Mouse (Mus musculus) adrenal gland, postnatal 36 days (tissue): ENCODE data around the gene Zfp790. TPM values are rescaled to one million over a fixed set of nuclear protein-coding genes. Genes with fewer than 3 reads are reported as not detected.

Experiments
- DNase-seq, 2 experiments: peaks; one replicate each; pipeline ENCODE4 v3.0.0; 2021; ENCODE audit warnings: mixed read lengths in 1 of 2
- long read RNA-seq, 2 experiments: library from polyadenylated mRNA; stranded (forward); transcript quantifications; one replicate each; pipeline ENCODE4 v2.0.0; 2021; ENCODE audit warnings: borderline sequencing depth in 2 of 2
- total RNA-seq, 2 experiments: library from RNA; stranded (reverse); gene quantifications; 2 replicates each; pipeline ENCODE4 v1.2.3; 2021

Zfp790 gene
- total RNA-seq = 10 to 100 TPM; 15.6 to 16.0 TPM
- long read RNA-seq, experiment 1, transcript Zfp790-201 (5 exons, 3,376 nt) = major isoform, 5 of 8 reads
- long read RNA-seq, experiment 1, partial matches to known transcripts = 2 of 8 reads
- long read RNA-seq, experiment 1, other reads (novel, unspliced or antisense) = 0 of 8 reads
- long read RNA-seq, experiment 2, partial matches to known transcripts = 0 of 1 reads
- long read RNA-seq, experiment 2, other reads (novel, unspliced or antisense) = 1 of 1 reads

DNA sequence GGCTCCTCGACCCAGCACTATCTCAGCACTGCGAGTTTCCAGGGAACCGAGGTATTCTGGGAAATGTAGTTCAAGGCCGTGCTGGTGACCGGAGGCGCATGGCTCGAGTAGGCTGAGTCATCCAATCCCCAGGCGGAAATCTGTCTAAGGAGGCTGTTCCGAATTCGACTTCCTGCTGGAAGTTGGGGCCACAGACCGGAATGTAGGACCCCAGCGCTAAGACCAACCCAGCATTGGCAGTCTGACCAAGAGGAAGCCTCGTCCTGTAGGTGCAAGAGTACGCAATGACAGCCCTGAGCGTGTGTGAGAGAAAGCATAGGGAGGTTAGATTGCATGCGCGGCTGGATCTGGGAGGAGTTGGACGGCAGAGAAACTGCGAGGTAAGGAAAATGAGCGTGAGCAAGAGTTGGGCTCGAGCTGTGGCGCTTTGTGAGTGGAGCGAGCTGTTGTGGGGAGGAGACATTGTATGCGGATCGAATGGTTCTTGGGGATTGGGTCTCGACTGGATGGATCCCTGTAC lies at the start of gene Zfp790:
Gene Zfp790, plus strand, starts transcription at position 205 of the 520 bp plus-strand sequence.
- DNase-seq = peak; percentile 90 to 91

DNA sequence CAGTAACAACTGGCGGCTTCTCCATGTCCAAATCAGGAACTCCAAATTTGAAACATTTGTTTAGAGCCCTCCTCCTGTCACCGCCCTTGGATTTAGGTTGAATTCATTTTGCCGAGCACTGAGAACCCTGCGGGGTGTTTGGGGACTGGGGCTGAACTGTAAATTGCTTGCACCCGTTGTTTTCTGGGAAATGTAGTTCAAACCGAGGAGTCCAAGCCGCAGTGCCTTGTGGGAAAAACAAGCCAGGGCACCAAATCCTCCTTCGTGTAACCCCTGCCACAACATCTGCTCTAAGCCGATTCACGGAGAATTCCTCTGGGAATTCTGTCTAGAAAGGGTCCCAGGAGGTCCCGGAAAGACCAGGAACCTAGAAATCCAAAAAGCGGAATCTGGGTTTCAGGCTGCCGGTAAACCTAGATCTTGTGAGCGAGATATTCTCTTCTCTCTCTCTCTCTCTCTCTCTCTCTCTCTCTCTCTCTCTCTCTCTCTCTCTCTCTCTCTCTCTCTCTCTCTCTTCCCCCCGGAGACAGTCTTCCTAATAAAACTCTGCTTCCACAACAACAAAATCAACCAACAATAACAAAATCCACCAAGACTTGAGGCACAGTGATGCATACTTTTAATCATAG lies 48.7 kb upstream of the Zfp790 start:
- peak; percentile 83 to 87 for DNase-seq

DNA sequence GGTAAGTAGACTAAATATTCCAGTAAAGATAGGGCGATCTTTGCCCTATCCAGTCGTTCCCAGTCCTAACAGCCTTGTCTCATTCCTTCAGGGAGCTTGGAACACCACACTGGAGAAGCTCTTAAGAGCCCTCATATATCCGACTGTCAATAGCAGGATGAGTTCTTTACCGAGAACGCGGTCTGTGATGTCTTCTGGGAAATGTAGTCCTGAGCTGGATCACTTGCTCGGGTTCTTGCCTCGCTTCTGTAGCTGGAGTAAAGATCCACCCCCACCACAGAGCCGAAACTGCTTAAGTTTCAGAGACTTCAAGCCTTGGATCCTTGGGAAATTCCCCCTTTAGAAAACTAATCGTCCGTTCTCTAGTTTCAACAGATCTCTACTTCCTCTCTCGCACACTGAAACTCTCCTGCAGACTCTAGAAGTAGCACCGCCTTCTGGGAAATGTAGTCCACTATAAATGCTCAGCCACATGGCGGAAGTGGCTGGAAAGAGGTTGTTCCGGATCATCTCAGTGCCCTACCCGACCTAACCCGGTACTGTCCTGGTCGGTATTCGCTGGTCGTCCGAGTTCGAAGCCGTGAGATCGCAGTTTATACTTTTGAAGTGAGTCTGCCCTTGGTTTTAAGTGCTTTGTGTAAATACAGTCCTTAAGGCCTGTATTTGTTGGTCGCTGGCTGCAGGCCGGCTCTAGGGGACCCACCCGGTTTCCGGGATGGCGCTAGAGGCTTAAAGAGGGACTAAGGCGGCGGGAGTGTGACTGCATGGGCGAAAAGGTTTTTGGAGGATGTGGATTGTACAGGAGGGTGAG lies 47.6 kb upstream of the Zfp790 start, which contains the start of gene Zfp84:
Gene Zfp84, plus strand, starts transcription at position 463 of the 811 bp plus-strand sequence.
- DNase-seq = peak; percentile 86 to 87

DNA sequence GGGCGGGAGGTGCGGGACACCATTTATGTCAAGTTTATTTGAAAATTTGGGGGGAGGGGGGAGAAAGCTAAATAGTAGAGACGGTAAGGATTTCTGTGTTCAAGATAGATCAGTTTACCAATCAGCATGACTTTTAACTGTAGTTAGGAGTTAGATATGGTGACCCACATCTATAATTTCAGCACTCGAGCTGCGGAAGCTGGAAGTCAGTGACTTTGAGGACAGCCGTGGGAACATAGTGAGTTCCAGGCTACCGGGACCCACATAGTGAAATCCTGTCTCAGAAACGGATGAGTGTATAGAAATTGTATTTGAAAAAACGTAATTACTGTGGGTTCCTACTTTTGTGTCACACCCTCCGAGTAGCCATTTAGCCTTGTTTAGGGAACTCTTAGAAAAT lies 46.9 kb upstream of the Zfp790 start:
- DNase-seq = no peak

DNA sequence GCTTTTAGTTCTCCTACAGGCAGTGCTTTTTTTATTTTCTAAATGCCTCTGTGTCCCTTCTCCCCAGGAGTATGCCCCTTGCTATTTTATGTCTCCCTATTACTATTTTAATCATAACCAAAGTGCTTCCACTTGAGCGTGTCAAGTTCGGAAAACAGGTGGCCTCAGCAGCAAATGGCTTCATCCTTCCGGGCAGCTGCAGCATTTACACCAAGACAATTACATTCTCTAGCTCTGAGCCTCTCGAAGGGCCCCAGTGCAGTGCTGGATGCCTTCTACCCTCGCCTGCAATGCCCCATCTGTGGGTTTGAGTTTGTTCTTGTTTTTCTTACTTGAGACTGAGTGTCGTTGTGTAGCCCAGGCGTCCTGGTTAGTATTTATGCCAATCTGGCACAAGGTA lies 42.4 kb upstream of the Zfp790 start:
- no peak for DNase-seq

DNA sequence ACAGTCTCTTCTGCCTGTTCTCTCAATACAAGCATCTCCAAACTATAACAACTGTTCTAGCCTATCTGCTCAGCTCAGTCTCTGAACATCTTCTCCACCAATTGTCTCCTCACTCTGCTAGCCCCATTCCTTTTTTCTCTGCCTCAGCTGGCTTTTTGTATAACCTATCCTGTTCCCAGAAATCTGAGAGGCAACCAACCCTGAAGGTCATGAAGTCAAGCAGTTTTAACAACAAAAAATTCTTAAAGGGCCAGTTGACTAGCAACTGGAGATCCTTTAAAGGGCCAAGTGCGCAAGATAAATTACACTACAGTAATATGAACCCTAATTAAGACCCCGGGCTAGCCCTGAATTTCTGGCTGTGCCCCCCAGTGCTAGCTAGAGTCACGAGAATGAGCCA lies 41.5 kb upstream of the Zfp790 start:
- DNase-seq = no peak

DNA sequence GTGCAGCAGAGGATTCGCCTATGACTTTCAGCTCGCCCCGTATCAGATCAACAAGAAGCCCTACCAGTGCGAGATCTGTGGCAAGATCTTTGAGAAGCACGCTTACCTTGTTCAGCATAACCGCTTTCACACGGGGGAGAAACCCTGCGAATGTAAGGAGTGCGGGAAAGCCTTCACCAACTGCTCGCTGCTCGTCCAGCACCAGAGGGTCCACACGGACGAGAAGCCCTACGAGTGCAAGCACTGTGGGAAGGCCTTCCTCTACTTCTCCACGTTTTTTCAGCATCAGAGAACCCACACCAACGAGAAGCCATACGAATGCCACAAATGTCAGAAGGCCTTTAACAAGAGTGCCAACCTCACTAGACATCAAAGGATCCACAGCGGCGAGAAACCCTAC lies 39.3 kb upstream of the Zfp790 start:
- no peak for DNase-seq

DNA sequence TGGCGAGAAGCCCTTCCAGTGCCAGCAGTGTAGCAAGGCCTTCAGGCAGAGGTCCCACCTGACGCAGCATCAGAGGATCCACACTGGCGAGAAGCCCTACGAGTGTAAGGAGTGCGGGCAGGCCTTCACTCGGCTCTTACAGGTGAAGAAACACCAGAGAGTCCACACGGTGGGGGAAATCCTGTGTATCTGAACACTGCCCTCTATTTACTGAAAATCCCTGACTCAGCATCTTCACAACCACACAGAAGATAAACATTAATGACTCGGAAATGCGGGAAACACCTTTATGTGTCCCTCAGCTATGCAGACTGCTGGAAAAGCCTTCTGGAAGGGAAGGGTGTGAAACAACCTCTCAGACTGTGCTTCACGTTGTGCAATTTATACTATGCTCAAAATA lies 38.5 kb upstream of the Zfp790 start:
- no peak for DNase-seq

DNA sequence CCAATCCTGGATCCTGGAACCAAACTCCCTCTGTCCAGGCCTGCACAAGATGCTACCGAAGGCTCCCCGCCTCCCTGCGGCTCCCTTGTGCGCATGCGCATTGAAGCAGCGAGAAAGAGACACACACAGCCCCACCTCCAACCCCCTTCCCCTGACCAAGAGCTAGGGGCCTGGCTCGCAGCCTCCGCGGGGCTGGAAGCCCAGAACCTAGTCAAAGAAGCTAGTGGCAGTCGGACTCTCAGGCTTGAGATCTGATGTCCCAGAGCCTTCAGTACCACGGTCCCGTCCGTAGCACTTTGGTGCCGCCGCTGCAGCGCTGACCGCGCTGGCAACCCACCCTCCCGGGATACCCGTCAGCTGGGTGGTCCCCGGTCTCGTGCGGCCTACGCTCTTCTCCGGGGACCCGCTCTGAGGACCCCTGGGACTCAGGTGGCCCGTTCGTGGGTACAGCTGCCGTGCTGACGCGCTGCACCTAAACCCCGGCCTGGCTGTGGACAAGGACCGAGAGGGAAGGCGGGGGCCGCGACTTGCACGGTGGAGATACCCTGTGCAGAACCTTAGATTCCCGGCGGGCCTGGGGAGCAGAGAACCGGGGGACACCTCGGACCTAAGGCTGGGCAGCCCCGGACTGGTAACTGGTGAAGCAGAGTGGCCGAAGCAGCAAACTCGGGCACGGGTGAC lies 31.9 kb upstream of the Zfp790 start, which contains the start of gene Zfp30:
Gene Zfp30, plus strand, starts transcription at position 128 of the 681 bp plus-strand sequence.
- peak; percentile 86 to 89 for DNase-seq

DNA sequence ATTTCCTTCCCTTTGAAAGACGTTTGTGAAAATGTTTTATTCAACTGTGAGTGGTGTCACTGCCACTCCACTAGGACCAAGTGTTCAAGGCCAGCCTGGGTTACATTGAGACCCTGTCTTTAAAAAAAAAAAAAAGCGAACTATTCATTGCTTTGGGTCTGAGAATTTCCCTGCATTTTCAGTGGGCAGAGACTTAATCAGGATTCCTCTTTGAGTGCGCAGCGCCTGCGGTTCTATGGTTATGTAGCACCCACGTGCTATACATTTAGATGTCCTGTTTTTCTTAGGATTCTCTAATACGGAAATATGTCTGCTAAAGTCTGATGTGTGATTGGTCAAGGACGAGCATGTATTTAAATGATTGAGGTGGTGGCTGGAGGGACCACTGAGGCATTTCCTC lies 30.9 kb upstream of the Zfp790 start:
- DNase-seq = no peak

DNA sequence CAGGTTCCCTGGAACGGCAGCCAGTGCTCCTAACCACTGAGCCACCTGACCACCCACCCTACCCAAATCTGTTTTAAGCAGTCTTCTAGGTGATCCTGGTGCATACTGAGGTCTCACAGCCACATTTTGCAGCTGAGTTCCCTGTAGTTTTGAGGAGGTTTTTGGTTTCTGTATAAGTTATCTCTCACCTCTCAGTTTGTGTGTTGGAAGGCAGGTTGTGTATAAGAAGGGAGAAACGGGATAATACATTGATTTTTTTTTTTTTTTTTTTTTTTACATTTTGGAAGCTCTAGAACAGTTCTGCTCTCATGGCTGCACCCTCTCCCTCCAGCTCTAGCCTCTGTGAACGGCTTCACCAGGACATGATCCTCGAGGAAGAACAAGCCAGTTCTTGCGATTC lies 30.0 kb upstream of the Zfp790 start:
- no peak for DNase-seq

DNA sequence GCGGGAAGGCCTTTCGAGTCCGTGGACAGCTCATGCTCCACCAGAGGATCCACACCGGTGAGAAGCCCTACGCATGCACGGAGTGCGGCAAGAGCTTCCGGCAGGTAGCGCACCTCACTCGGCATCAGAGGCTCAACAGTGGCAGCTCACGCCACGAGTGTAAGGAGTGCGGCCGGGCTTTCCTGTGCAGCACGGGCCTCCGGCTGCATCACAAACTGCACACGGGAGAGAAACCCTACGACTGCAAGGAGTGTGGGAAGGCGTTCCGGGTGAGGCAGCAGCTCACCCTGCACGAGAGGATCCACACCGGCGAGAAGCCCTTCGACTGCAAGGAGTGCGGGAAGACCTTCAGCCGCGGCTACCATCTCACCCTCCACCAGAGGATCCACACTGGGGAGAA lies 23.0 kb upstream of the Zfp790 start:
- no peak for DNase-seq

DNA sequence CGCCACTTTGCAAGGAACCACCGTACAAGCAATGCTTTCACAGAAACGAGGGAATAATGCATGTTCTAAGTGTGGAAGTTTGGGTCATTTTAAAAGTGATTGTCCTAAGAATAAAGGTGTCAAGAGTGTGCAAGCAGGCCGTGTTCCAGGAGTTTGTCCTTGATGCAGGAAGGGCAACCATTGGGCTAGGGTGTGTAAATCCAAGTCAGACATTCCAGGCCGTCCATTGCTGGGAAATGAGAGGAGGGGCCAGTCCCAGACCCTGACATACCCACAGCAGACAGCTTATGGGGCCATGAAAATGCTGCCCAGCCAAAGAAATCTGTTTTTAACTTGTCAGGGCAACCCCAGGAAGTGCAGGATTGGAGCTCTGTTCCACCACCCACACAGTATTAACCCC lies 8.9 kb upstream of the Zfp790 start:
- DNase-seq = no peak

DNA sequence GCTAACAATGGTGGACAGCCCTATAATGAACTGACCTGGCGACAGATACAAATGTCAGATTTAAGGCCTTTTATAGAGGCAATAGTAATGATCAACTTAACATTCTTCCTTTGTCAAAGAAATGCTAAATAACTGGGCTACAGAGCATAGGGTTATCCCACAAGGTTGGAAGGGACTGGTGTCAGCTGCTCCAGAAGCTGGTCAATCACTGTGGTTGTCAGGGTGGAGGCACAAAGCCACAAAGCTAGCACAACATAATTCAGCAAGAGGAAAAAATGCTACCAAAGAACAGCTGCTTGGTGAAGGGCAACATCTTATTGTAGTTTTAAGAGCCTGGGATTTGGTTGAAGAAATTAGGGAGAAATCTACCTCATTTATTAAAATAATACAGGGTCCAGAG lies 3.7 kb upstream of the Zfp790 start:
- DNase-seq = no peak

DNA sequence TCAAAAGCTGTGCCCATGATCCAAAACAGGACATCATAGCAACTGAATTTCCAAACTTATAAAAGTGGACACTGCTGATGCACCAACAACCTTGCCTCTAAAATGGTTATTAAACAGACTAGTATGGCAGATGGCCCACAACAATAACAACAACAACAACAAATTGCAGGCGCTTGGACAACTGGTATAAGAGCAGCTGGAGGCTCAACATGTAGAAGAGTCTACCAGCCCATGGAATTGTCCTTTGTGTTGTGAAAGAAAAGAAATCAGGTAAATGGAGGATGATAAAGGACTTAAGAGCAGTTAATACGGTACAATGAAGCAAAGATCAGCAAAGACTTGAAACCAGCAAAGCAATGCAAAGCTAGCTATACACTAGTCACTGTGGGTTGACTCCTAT lies 1.5 kb upstream of the Zfp790 start:
- DNase-seq = no peak

DNA sequence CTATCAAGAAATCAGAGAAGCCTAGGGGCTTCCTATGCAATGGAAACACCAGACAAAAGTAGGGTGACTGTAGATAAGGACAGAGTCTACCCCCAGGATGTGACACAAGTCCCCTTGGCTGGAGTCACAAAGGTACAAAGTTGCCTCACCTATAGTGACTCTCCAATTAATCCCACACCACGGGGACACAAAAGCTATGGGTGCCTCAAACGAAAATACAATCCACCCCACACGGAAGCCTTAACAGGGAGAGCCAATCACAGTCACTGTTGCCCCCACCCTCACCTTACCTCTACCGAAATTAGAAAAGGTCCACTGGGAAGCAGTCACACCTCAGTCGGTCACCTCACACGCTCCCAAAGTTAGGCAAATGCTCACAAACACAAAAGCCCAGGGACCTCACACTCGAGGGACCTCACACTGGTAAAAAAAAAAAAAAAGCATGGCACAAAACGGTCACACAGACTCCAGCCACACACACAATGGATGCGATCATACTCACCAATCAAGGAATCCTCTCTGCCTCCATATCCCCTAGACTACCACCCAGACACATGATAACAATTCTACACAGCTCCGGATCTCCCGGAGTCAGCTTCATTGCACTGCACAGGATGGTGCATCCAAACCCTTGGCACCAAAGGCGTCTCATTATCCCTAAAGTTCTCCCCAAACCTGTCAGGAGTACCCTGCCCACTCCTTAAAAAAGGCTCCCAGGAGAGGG lies 691 bp upstream of the Zfp790 start:
- DNase-seq = no peak

DNA sequence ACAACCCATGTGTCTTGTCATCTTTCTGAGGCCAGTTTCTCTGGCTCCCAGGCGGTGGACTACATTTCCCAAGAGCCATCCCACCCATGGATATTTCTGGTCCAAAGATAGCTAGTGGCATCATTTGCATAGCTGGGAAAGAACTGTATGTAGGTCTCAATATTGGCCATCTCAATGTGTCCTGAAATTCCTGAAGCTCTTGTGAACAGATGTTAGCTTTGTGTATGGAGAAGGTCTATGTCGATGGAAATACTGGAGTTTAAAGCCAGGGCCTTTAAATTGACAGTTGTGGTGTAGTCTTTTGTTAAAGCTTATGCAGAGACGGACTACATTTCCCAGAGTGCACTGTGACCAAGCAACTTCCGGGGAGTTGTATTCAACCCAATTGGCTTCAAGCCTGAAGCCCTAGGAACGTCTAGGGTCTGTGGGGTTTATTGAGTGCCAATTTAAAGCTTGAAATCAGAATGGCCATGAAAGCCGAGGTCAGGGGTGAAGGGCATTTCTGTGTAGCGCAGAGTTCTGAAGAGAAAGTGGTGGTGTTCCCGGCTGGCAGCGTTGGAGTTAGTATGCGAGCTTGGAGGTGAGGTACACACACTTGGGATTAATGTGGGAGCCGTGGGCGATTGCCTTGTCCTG lies 2.8 kb downstream of the Zfp790 start:
- DNase-seq = peak; percentile 72 to 82

DNA sequence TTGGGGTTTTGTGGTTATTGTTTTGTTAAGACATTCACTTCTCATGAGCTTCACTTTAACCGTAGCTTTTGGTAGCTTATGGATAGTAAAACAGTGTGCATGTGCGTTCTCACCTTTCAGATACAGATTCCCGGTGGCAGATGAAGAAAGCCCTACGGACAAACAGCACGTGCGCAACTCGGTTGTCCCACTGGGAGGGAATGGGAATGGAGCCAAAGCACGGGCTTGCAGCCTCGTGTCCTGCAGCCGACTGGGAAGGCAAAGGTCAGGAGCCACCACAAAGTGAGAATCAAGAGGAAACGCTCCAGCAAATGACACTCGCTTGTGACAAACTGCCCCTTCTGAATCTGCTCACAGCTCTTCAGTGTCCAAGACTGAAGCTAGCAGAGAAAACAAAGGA lies 12.1 kb downstream of the Zfp790 start:
- DNase-seq = no peak

DNA sequence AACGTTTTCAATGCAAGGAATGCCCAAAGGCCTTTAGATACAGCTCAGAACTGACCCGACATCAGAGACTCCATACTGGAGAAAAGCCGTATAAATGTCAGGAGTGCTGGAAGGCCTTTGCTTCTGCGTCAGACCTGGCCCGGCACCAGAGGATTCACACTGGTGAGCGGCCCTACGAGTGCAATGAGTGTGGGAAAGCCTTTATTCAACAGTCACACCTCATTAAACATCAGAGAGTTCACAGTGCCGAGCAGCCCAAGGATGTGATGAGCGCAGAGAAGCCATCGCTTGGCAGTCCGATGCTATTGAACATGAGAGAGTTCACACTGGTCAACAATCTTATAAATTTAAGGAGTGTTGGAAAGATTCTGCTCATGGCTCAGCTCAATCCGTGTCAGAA lies 13.9 kb downstream of the Zfp790 start:
- no peak for DNase-seq

DNA sequence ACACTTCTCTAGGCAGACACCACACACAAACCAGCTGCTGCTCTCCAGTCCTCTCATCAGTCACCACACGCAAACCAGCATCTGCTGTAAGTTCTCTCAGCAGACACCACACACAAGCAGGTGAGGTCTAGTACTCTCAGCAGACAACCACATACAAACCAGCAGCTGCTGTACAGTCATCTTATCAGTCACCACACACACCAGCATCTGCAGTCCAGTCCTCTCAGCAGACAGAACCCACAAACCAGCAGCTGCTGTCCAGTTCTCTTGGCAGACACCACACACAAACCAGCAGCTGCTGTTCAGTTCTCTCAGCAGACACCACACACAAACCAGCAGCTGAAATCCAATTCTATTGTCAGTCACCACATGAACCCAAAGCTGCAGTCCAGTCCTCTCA lies 20.9 kb downstream of the Zfp790 start:
- DNase-seq = no peak

DNA sequence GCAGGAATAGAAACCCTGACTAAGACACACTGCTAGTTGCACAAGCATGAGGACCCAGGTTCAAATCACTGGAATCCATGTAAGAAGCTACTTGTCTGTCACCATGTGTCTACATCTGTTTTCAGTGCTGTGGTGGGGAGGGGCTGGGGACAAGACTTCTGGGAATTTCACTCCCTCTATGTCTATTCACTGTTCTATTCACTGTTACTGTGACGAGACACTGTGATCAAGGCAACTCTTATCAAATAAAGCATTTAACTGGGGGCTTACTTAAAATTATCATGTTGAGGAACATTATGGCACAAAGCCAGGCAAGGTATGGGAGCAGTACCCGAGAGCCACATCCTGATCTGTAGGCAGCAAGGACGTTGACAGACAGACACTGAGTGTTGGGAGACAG lies 23.3 kb downstream of the Zfp790 start:
- DNase-seq = no peak
